Mouse (Mus musculus) B cell, adult 67 days (primary cell): ENCODE measurements around the gene Spopl. TPM values are rescaled to one million over a fixed set of nuclear protein-coding genes. Genes with fewer than 3 reads are reported as not detected.

Experiments
- total RNA-seq, 2 experiments: library from RNA; stranded (reverse); gene quantifications; 4 replicates each; pipeline ENCODE4 v1.2.4; 2023

Gene Spopl
- total RNA-seq, result 10 to 100 TPM; 36.0 to 39.4 TPM

DNA sequence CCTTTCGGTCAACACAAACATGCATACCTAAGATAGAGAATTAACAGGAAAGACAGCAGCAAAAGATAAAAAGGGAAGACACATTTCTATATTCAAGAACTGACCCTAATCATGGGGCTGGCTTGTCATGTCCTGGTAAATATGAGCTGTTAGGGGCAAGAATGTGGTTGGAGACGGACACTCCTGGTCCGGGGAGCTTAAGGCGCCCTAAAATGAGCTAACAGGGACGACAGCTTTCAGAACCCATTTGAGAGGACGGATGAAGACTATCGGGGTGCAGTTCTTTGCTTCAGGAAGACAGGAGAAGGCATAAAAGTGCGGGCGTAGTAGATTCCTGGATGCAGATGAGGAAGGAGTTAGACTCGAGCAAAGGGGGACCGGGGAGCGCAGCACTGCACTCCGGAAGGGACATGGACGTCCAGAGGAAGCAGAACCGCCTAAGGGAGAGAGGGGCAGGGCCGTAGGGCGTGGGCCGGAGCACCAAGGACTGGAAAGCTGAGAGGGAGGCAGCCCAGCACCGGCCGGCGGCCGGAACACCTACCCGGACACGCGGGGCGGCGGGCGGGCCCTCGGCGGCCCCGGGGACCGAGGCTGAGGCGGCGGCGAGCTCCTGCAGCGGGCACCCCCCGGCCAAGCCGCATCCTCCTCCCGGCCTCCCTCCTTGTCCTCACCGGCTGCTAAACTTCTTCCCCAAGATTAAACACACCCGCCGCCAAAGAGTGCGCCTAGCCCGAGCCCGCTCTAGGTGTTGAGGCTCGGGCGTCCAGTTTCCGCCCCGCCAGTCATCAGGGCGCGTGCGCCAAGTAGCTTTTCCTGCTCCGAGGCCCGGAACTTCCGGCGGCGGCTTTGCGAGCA is at the start of gene Spopl:
TSS of gene Spopl (minus strand) at position 805 of the 855 bp plus-strand sequence.

